In the genomic region with DNA sequence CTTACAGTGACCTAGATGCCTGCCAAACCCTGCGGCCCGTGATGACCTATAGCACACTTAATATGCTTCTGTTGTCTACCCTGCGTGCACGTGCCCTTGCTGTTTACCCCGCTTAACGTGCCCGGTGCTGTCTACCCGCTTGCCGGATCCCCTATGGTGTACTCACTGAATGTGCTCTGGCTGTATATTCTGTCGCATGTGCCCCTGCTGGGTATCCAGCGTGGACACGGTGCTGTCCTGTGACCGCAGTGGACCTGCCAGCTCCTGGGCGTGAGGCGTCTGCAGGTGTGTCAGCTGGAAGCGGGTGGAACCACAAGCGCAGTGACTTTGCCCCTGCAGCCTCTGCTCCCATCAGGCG, we compare ENCODE assay signal across 8 mouse cellular contexts. TPM values are rescaled to one million over a fixed set of nuclear protein-coding genes. Genes with fewer than 3 reads are reported as not detected.
DNase-seq lines count a peak whose midpoint lies in the region; ATAC-seq lines count a peak whose summit lies in the region.

Gene Sun3, minus strand, starts transcription at position 289 of the 358 bp plus-strand sequence.

- no peak for DNase-seq in heart, embryonic 10.5 days (ENCODE audit: low spot score)
- no peak for DNase-seq in heart, adult 9 months (ENCODE audit: low spot score in 2 of 2)
- peak; percentile 17 for DNase-seq in thymus, postnatal 14 days
- no peak for DNase-seq in thymus, adult 18-20 months
- DNase-seq in intestine, embryonic 14.5 days (ENCODE audit: low spot score) = peak; percentile 86
- no peak for DNase-seq in midbrain, embryonic 10.5 days (ENCODE audit: low spot score)
- no peak for DNase-seq in adrenal gland, adult 8-10 months
- no peak for DNase-seq in layer of hippocampus, adult 9-10 months (ENCODE audit: low spot score)

- under 1% methylated on average over 18 of the region's 18 CpGs for WGBS in heart, embryonic 10.5 days
- 1% methylated on average over 18 of the region's 18 CpGs for WGBS in intestine, embryonic 14.5 days
- WGBS in midbrain, embryonic 10.5 days = 1% methylated on average over 18 of the region's 18 CpGs

- peaks cover 19% of the 10 kb centered on the region; the same call in 1 of the 2 replicates for H3K4me1 ChIP-seq in heart, embryonic 10.5 days
- no peaks in the 10 kb centered on the region for H3K4me1 ChIP-seq in intestine, embryonic 14.5 days (replicated peaks; ENCODE audit: control insufficient read depth, insufficient read depth, low read length)
- H3K4me1 ChIP-seq in midbrain, embryonic 10.5 days = peaks cover 9% of the 10 kb centered on the region

- no peaks in the 10 kb centered on the region for H3K36me3 ChIP-seq in heart, embryonic 10.5 days
- no peaks in the 10 kb centered on the region for H3K36me3 ChIP-seq in intestine, embryonic 14.5 days (ENCODE audit: control insufficient read depth, insufficient read depth, low read length)
- H3K36me3 ChIP-seq in midbrain, embryonic 10.5 days = no peaks in the 10 kb centered on the region

- peak within 1 kb of the TSS; percentile 69 for H3K4me3 ChIP-seq in heart, embryonic 10.5 days
- H3K4me3 ChIP-seq in intestine, embryonic 14.5 days (ENCODE audit: low read depth, low read length) = peak within 1 kb of the TSS; percentile 48
- H3K4me3 ChIP-seq in midbrain, embryonic 10.5 days = peak within 1 kb of the TSS; percentile 67

- ATAC-seq in intestine, embryonic 14.5 days (replicated peaks; ENCODE audit: low FRiP score, low TSS enrichment, low read depth) = peak; percentile 78

- H3K4me2 ChIP-seq in intestine, embryonic 14.5 days (ENCODE audit: low read length) = peak within 1 kb of the TSS; percentile 99

- peak within 1 kb of the TSS; percentile 4; the same call in 1 of the 2 replicates for H3K9ac ChIP-seq in intestine, embryonic 14.5 days (ENCODE audit: low read length)

- H3K27ac ChIP-seq in heart, embryonic 10.5 days = peak within 1 kb of the TSS; percentile 9; the same call in 1 of the 2 replicates
- no peak within 1 kb of the TSS for H3K27ac ChIP-seq in intestine, embryonic 14.5 days (ENCODE audit: low read depth)
- peak within 1 kb of the TSS; percentile 50; the same call in 1 of the 2 replicates for H3K27ac ChIP-seq in midbrain, embryonic 10.5 days (replicated peaks)

- H3K27me3 ChIP-seq in heart, embryonic 10.5 days (ENCODE audit: insufficient read depth, poor library complexity, severe bottlenecking) = peaks cover 21% of the 10 kb centered on the region; the same call in 1 of the 2 replicates
- H3K27me3 ChIP-seq in intestine, embryonic 14.5 days (replicated peaks; ENCODE audit: control insufficient read depth, insufficient read depth, low read length) = peaks cover 18% of the 10 kb centered on the region
- peaks cover 24% of the 10 kb centered on the region for H3K27me3 ChIP-seq in midbrain, embryonic 10.5 days (ENCODE audit: low read depth, poor library complexity, severe bottlenecking)

- no peaks in the 10 kb centered on the region for H3K9me3 ChIP-seq in heart, embryonic 10.5 days
- no peaks in the 10 kb centered on the region for H3K9me3 ChIP-seq in intestine, embryonic 14.5 days (ENCODE audit: control insufficient read depth, low read length)
- no peaks in the 10 kb centered on the region for H3K9me3 ChIP-seq in midbrain, embryonic 10.5 days (replicated peaks)

RNA-seq across cellular contexts. Expression of gene Sun3, which starts in this region (rescaled TPM):
- 0.20 and 0.35 TPM in 2 replicates for polyA plus RNA-seq in heart, embryonic 10.5 days (2016; fragmentation: Nextera tagmentation; extraction: Ambion mirVana)
- polyA plus RNA-seq in intestine, embryonic 14.5 days (2014; fragmentation: Nextera tagmentation; extraction: Ambion mirVana) = 0.15 and 0.16 TPM in 2 replicates
- 0.15 TPM in 1 of 2 replicates, not detected in the other for polyA plus RNA-seq in midbrain, embryonic 10.5 days (2016; fragmentation: Nextera tagmentation; extraction: Ambion mirVana)
- not detected for total RNA-seq in adrenal gland, adult 8-10 months (2022)

Comparison
In these comparisons a context has a peak if more than half of its experiments do, and no peak if none do; other contexts are left out.
1. Peak in DNase-seq, ATAC-seq, H3K4me3 ChIP-seq, H3K9ac ChIP-seq and H3K4me2 ChIP-seq in intestine, embryonic 14.5 days; RNA of the gene not detected or under 1 TPM.